Mouse (Mus musculus): ENCODE results near the gene Mapk1ip1.

- no peak for TF ChIP-seq CTCF (IDR thresholded peaks at IDR 0.05; ENCODE audit: low read depth)
- TF ChIP-seq EP300 (IDR thresholded peaks at IDR 0.05; ENCODE audit: low read depth): no peak
These were observed 18.0 kb upstream of the Mapk1ip1 start for GRCm38 (mm10) chr7:138863950-138864572.

All from liver, embryonic 14.5 days (tissue).